Mouse (Mus musculus): Measurements from ENCODE around the gene St13. TPM values are rescaled to one million over a fixed set of nuclear protein-coding genes. Genes with fewer than 3 reads are reported as not detected.

St13 gene
- total and polyA plus RNA-seq, 3 experiments, result 192 to 646 (median 208) TPM

DNA sequence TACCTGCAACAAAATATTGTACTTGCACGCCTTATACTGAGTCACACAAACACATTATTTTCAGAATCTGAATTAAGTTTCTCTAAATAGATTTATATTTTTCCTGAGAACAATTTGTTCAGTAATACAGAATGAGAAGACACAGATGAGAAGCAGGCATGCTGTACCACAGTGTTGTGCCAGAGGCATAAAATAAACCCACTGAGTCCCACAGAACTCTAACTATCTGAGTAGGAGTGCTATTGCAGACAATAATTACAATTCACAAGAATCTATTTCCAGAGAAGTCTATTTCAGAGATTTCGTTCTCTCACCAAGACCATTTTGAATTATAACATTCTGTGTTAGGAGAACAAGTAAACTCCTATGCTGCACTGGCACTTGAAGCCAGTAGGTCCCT, 52.4 kb downstream of the St13 start:
- TF ChIP-seq RCOR1 (conservative IDR thresholded peaks at IDR 0.05; ENCODE audit: low read depth, low read length) (no peak), MYC (IDR thresholded peaks at IDR 0.05; ENCODE audit: low read depth, low read length) (no peak), IRF4 (IDR thresholded peaks at IDR 0.05; ENCODE audit: low read depth, low read length) (no peak), MXI1 (IDR thresholded peaks at IDR 0.05; ENCODE audit: low read depth, low read length) (no peak), ZKSCAN1 (IDR thresholded peaks at IDR 0.05; ENCODE audit: borderline replicate concordance, low read depth, low read length) (no peak), USF1 (IDR thresholded peaks at IDR 0.05; ENCODE audit: low read depth, low read length) (no peak), ZNF384 (IDR thresholded peaks at IDR 0.05; ENCODE audit: low read depth, low read length) (no peak), ETS1 (conservative IDR thresholded peaks at IDR 0.05; ENCODE audit: low read depth, low read length) (no peak), TCF12 (IDR thresholded peaks at IDR 0.05; ENCODE audit: low read depth, low read length) (no peak), SMC3 (IDR thresholded peaks at IDR 0.05; ENCODE audit: low read depth, low read length) (no peak), NELFE (IDR thresholded peaks at IDR 0.05; ENCODE audit: low read depth, low read length) (no peak), NRF1 (IDR thresholded peaks at IDR 0.05; ENCODE audit: low read depth, low read length) (no peak), UBTF (IDR thresholded peaks at IDR 0.05; ENCODE audit: low read depth, low read length) (no peak), MAZ (IDR thresholded peaks at IDR 0.05; ENCODE audit: low read depth, low read length) (no peak), TBP (conservative IDR thresholded peaks at IDR 0.05; ENCODE audit: low read depth, low read length) (no peak)
- peaks cover 0 to 5% of the 10 kb centered on the region in 2 experiments; a peak in 1 of 4 replicates for H3K4me1 ChIP-seq (ENCODE audit: control insufficient read depth in 1 of 2, insufficient read depth in 2 of 2)
- no peak overlapping the region for H3K4me3 ChIP-seq (replicated peaks in 1 of 3; ENCODE audit: low read depth in 2 of 3, low read length in 2 of 3, poor library complexity in 1 of 3)
- DNase-seq (ENCODE audit: extremely low read depth), result no peak
- no peak overlapping the region for H3K27ac ChIP-seq (ENCODE audit: insufficient read depth, low read depth)
- no peaks in the 10 kb centered on the region for H3K27me3 ChIP-seq (replicated peaks)
- dilution Hi-C loops (cut with MboI; ENCODE audit: extremely low pct_ligation_motif_present, extremely low pct_unique_long_range_greater_than_20kb, low sequenced_read_pairs), result no loop called here
- peaks cover 10 to 61% of the 10 kb centered on the region in 2 experiments for H3K36me3 ChIP-seq (replicated peaks in 1 of 2; ENCODE audit: control insufficient read depth in 1 of 2, insufficient read depth in 1 of 2, low read length in 1 of 2)
- no peak overlapping the region for H3K4me2 ChIP-seq (ENCODE audit: insufficient read depth, low read depth, poor library complexity, severe bottlenecking)
- peaks cover 6% of the 10 kb centered on the region; the same call in 1 of the 2 replicates for H3K79me2 ChIP-seq (replicated peaks; ENCODE audit: control insufficient read depth, extremely low read depth, insufficient read depth, poor library complexity, severe bottlenecking)
- no peak overlapping the region for H3K9ac ChIP-seq (ENCODE audit: insufficient read depth, low read depth)
- in situ Hi-C loops (cut with MboI; ENCODE audit: low pct_ligation_motif_present, low pct_unique_long_range_greater_than_20kb, low sequenced_read_pairs), result no loop called here
- no peaks in the 10 kb centered on the region for H3K9me3 ChIP-seq (replicated peaks; ENCODE audit: low read length)

DNA sequence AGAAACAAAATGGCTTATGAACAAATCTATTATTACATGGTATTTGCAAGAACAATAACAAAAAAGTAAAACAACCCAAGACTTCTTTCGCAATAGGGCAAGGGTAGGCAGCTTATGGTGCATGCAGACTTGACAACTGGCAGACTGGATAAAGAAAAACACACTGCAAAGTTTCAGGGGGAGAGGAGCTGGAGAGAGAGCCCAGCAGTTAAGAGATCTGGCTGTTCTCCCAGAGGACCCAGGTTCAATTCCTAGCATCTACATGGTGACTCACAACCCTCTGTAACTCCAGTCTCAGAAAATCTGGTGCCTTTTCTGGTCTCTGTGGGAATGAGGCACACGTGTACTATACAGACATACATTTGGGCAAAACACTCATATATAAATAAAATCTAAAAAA, 58.5 kb downstream of the St13 start:
- Histone ChIP-seq H3K79me2 (replicated peaks; ENCODE audit: control insufficient read depth, extremely low read depth, insufficient read depth, poor library complexity, severe bottlenecking) (peaks cover 6% of the 10 kb centered on the region; the same call in 1 of the 2 replicates), H3K27ac (ENCODE audit: insufficient read depth, low read depth) (no peak overlapping the region), H3K27me3 (replicated peaks) (no peaks in the 10 kb centered on the region), H3K4me2 (ENCODE audit: insufficient read depth, low read depth, poor library complexity, severe bottlenecking) (no peak overlapping the region), H3K4me1 (ENCODE audit: control insufficient read depth in 1 of 2, insufficient read depth in 2 of 2) (peaks cover 0 to 10% of the 10 kb centered on the region in 2 experiments; a peak in 2 of 4 replicates), H3K4me3 (replicated peaks in 1 of 3; ENCODE audit: low read depth in 2 of 3, low read length in 2 of 3, poor library complexity in 1 of 3) (no peak overlapping the region), H3K9me3 (replicated peaks; ENCODE audit: low read length) (no peaks in the 10 kb centered on the region), H3K36me3 (replicated peaks in 1 of 2; ENCODE audit: control insufficient read depth in 1 of 2, insufficient read depth in 1 of 2, low read length in 1 of 2) (peaks cover 29 to 79% of the 10 kb centered on the region in 2 experiments), H3K9ac (ENCODE audit: insufficient read depth, low read depth) (no peak overlapping the region)
- no peak for TF ChIP-seq KAT2A (IDR thresholded peaks at IDR 0.05; ENCODE audit: insufficient replicate concordance, low read length)
- no peak for TF ChIP-seq NRF1 (IDR thresholded peaks at IDR 0.05; ENCODE audit: low read depth, low read length)
- no peak for TF ChIP-seq ZMIZ1 (IDR thresholded peaks at IDR 0.05; ENCODE audit: low read depth, low read length)
- TF ChIP-seq ZC3H11A (IDR thresholded peaks at IDR 0.05; ENCODE audit: low read depth, low read length), result no peak
- no peak for TF ChIP-seq MXI1 (IDR thresholded peaks at IDR 0.05; ENCODE audit: low read depth, low read length)
- no peak for TF ChIP-seq UBTF (IDR thresholded peaks at IDR 0.05; ENCODE audit: low read depth, low read length)
- no peak for TF ChIP-seq BHLHE40 (IDR thresholded peaks at IDR 0.05; ENCODE audit: low read depth, low read length)
- TF ChIP-seq TBP (conservative IDR thresholded peaks at IDR 0.05; ENCODE audit: low read depth, low read length), result no peak
- no peak for TF ChIP-seq POLR2A (IDR thresholded peaks at IDR 0.05; ENCODE audit: low read depth, low read length)
- no peak for TF ChIP-seq MYC (IDR thresholded peaks at IDR 0.05; ENCODE audit: low read depth, low read length)
- no peak for TF ChIP-seq SIN3A (IDR thresholded peaks at IDR 0.05; ENCODE audit: low read length)
- TF ChIP-seq CHD1 (IDR thresholded peaks at IDR 0.05; ENCODE audit: low read depth, low read length), result no peak
- DNase-seq (ENCODE audit: extremely low read depth), result no peak
- dilution Hi-C loops (cut with MboI; ENCODE audit: extremely low pct_ligation_motif_present, extremely low pct_unique_long_range_greater_than_20kb, low sequenced_read_pairs), result no loop called here
- in situ Hi-C loops (cut with MboI; ENCODE audit: low pct_ligation_motif_present, low pct_unique_long_range_greater_than_20kb, low sequenced_read_pairs), result no loop called here

Measured in CH12.LX (cell line).